Mouse (Mus musculus) ES-Bruce4 (cell line): Measurements from ENCODE around the gene Acoxl.

ENCODE experiments used
- CTCF ChIP-seq: IDR thresholded peaks from one replicate; pipeline ENCODE4 v1.8.1; 2011; ENCODE audit warnings: low read depth, low read length
- EP300 ChIP-seq: IDR thresholded peaks from 2 replicates; pipeline ENCODE4 v1.6.1; 2011; ENCODE audit warnings: low read depth, low read length; ENCODE audit not compliant: insufficient read depth
- POLR2A ChIP-seq: IDR thresholded peaks from one replicate; pipeline ENCODE4 v1.8.1; 2011; ENCODE audit warnings: low read length; ENCODE audit not compliant: insufficient read depth

- TF ChIP-seq CTCF (no peak), POLR2A (no peak), EP300 (no peak)
These were observed 181.6 kb downstream of the Acoxl start for GRCm38 (mm10) chr2:128020039-128020907.
